Mouse (Mus musculus) naive thymus-derived CD4-positive, alpha-beta T cell, adult 5 months (primary cell): ENCODE measurements around the gene Tagap1. TPM values are rescaled to one million over a fixed set of nuclear protein-coding genes. Genes with fewer than 3 reads are reported as not detected.

Source experiments
- polyA plus RNA-seq: library from polyadenylated mRNA; unstranded; fragments of 100-300 nt; shearing (Covaris generic); gene quantifications from one replicate; pipeline ENCODE4 v1.2.1, GENCODE M21; 2017

Tagap1 gene
- 40.9 TPM for polyA plus RNA-seq

GRCm38 (mm10) chr17:6960776-6961175, at the start of gene Tagap1:
Gene Tagap1 (minus strand): TSS chr17:6961156.

GRCm38 (mm10) chr17:6978287-6979248, 17.6 kb upstream of the Tagap1 start, which contains the start of gene Gm49721:
Gene Gm49721 (plus strand): TSS chr17:6978904.

GRCm38 (mm10) chr17:6970334-6970733, 9.4 kb upstream of the Tagap1 start, which contains the start of gene Rnaset2b:
Gene Rnaset2b (plus strand): TSS chr17:6970634.

GRCm38 (mm10) chr17:6947984-6948768, 12.8 kb downstream of the Tagap1 start, which contains the start of gene Rsph3b:
Gene Rsph3b (minus strand): TSS chr17:6948682.

Other genes starting within 250 kb of the Tagap1 start
- 641 TPM for gene Ezr, start 178.4 kb downstream of the Tagap1 start, polyA plus RNA-seq
- 9.2 TPM for gene Rsph3b, start 12.5 kb downstream of the Tagap1 start, polyA plus RNA-seq
- 698 TPM for gene Rnaset2b, start 9.5 kb upstream of the Tagap1 start, polyA plus RNA-seq
- 1.4 TPM for gene Gm49721, start 17.7 kb upstream of the Tagap1 start, polyA plus RNA-seq
- gene Gm1604a, start 64.4 kb upstream of the Tagap1 start, polyA plus RNA-seq, result not detected
- gene Rps6ka2, start 209.0 kb upstream of the Tagap1 start, polyA plus RNA-seq, result 9.1 TPM